Mouse (Mus musculus): ENCODE data around the gene Cd6. TPM values are rescaled to one million over a fixed set of nuclear protein-coding genes. Genes with fewer than 3 reads are reported as not detected.

Gene Cd6
- total RNA-seq, 2 experiments from 2014 or later: 0.16 to 0.36 TPM

DNA sequence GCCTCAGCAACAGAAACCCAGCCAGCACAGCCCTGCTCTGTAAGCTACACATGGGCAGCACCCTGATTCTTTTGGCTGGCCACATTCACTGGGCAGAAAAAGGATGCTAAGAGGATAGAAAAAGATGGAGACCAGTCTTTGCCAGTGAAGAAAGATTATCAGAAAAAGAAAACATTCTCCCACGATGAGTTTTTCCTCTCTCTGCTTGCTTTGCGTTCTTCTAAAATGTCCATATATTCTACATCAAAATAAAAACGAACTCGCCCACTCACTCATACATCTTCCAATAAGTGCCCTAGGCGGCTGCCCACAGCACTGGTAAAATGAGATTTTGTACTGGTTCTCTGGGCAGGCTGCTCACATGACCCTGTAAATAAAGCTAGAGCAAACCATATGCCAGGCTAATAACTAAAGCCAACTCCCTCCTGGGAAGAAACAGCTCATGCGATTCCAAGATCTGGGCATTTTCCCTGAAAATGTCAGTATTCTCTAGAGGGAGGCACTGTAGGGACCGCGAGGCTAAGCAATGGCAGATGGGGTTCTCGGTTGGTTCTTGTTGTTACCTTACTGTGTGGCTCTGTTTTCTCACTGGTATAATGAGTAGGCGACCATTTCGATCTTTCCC lies 24.1 kb downstream of the Cd6 start:
- intact Hi-C loops (cut with DNase I): no loop called here
- DNase-seq (ENCODE audit: low spot score): no peak

DNA sequence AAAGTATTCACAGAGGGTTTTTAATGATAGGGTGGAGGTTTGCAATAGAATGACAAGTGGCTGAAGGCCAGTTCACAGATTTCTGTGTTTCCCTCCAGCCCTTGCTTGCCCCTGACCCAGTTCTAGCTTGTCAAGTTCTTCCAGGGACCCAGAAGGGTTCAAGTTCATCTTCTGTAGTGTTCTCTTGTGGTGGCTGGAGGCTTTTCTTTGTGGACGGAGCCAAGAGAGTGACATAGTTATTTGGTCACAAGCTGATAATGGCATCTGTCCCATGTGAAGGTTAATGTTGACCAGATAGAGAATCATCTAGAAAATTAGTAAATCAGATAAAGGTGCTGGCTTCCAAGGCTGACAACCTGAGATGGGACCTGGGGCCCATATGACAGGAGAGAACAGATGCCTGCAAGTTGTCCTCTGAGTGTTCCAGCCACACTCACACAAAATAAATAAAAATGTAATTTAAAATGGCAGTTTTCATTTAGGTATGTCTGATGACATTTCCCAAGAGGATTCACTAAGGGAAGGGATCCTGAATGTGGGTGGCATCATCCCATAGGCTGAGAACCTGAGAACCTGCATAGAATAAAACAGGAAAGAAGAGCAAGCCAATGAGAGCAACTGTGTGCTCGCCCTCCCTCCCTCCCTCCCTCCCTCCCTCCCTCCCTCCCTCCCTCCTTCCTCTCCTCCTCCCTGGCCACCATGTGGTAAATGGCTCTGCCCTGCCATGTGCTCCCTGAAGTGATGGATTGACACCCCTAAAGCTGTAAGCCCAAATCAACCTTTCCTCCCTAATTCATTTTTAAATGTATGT lies 24.8 kb downstream of the Cd6 start:
- intact Hi-C loops (cut with DNase I): no loop called here
- no peak for DNase-seq (ENCODE audit: low spot score)

DNA sequence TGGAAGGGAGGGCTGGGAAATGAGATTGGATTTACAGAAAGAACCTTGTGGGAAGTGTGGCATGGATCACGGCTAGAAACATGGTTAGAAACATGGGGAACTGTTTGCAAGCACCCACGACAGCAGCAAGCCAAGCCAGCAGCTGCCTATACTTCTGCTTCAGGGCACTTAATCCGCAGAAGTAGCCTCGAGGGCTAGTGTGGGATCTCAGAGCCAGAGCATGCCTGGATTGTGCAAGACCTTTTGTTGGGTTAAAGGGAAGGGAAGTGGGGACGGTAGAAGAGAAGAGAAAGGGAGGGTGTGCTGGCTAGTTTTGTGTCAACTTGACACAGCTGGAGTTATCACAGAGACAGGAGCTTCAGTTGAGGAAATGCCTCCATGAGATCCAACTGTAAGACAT lies 26.1 kb downstream of the Cd6 start:
- no peak for DNase-seq (ENCODE audit: low spot score)
- intact Hi-C loops (cut with DNase I): no loop called here

DNA sequence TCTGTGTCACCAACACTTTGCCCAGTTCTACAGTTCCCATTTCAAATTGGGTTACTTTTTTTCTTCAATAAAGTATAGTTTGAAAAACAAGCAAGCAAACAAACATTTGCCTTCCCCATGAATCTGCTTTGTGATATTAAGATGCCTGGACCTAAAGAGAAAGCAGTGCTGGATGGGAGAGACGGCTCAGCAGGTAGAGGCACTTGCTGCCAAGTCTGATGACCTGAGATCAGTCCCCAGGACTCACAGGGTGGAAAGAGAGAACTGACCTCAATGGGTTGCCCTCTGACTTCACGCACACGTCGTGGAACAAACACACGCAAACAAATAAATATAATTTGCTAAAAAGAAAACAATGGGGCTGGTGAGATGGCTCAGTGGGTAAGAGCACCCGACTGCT lies 28.0 kb downstream of the Cd6 start:
- intact Hi-C loops (cut with DNase I): no loop called here
- DNase-seq (ENCODE audit: low spot score): no peak

DNA sequence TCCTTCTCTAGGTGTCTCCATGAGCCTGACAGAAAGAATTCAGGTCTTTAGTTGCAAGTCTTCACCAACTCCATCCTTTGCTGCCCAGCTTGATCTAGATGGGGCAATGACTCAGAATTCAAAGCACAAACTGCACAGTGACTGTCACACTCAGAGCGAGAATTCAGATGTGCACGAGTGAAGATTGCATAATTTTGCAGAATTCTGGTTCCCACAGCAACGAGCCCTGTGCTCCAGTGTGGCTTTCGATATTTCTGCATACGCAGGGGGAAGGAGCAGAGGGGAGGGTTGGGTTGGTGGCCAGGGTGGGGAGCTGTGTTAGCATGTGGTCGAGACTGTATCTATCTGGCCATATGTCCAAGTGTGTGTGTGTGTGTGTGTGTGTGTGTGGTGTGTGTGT lies 28.8 kb downstream of the Cd6 start:
- DNase-seq (ENCODE audit: low spot score): no peak
- intact Hi-C loops (cut with DNase I): no loop called here

DNA sequence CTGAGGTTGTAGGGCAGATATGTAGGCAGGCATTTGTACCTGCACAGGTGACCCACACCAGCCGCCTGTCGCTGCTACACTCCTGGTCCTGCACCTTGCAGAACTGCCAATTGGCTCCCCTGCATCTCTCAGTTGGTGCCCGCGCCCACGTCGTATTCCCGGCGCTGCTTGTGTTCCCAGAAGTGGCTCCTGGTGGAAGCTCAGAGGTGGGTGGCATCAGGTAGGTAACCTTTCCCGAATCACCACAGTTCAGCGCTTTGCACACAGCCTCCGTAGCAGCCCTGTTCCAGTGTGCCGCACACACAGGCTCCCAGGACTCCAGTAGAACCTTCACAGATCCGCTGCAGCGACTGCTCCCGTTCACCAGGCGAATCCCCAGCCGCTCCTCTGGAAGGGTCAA lies 30.7 kb downstream of the Cd6 start:
- intact Hi-C loops (cut with DNase I): no loop called here
- no peak for DNase-seq (ENCODE audit: low spot score)

DNA sequence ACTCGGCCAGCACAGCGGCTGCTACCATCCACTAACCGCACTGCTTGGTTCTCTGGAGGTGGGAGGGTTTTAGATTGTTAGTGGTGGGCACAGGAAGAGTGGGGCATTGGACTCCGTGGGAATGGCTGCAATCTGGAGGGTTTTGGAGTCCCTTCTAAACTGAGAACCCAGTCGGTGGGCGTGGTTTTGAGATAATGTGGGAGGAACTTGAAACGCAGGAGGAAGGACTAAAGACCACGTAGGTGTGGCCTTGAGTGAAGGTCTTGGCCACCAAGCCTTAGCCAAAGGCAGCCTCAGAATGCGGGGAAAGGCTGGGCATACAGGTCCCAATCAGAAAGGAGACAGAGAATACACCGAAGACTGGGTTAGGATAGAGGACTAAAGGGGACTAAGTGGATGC lies 31.3 kb downstream of the Cd6 start:
- no peak for DNase-seq (ENCODE audit: low spot score)
- intact Hi-C loops (cut with DNase I): no loop called here

DNA sequence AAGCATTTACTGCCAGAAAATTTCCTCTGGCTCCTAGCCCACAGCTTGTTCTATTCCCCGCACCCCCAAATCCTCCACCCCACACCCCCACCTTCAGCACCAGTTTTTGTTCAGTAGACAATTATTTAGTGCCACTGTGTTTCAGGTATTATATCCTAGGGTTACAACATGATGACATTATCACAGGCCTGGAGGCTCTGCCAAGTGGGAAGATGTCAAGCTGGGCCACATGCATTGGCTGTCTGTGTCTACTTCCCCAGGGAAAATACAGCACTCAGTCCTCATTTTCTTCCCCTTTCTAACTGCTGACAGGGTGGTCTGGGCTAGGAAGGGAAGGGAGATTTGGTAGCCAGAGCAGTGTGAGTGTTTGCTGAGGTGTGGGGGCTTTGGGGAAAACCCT lies 34.9 kb downstream of the Cd6 start:
- intact Hi-C loops (cut with DNase I): no loop called here
- no peak for DNase-seq (ENCODE audit: low spot score)

DNA sequence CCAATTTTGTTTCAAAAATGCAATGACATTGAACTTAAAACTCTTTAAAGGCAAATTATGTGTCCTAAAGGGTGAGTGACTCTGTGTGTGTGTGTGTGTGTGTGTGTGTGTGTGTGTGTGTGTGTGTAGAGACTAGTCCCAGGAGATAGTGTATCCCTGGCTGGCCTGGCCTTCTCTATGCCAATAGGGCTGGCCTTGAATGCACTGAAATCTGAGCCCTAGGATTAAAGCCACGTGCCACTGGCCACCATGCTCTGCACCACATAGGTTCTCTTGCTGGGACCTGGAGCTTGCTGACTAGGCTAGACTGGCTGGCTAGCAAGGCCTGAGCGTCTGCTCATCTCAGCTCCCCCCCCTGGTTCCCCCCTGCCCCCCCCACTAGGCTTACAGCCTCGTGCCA lies 36.8 kb downstream of the Cd6 start:
- DNase-seq (ENCODE audit: low spot score): no peak
- intact Hi-C loops (cut with DNase I): no loop called here

DNA sequence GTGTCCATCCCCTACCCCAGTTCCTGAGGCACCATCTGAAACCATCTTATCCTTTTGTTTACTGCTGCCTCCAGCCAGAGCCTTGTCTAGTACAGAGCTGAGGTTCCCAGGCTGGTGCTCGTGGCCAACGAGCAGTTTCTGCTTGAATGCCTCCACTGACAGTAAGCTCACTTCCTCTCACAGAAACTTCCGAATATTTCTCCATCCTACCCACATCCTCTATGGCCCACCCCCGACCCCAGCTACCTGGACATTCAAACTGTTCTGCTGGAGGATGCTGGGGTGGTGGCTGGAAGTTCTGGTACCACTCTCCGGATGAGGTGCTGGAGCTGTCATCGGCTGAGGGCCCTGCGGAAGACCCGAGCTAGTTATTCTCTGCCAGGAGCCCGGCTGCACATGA lies 39.5 kb downstream of the Cd6 start:
- no peak for DNase-seq (ENCODE audit: low spot score)
- intact Hi-C loops (cut with DNase I): no loop called here

DNA sequence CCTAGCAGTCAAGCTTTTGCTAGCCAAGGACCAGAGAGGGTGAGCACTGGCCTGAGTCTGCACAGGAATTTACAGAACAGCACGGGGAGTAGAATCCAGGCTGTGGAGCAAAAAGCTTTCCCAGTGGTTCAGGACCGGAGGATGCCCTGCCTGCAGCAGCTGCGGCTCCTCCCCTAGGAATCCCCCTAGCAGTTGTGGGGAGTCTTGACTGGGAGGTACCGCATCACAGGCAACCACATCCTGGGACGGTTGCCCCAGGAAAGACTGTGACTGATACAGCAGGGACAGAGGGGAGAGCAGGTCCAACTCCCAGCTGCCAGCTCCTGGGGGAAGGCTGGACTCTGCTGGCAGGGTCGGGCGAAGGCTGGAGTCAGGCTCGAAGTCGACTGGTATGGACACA lies 41.6 kb downstream of the Cd6 start:
- intact Hi-C loops (cut with DNase I): no loop called here

DNA sequence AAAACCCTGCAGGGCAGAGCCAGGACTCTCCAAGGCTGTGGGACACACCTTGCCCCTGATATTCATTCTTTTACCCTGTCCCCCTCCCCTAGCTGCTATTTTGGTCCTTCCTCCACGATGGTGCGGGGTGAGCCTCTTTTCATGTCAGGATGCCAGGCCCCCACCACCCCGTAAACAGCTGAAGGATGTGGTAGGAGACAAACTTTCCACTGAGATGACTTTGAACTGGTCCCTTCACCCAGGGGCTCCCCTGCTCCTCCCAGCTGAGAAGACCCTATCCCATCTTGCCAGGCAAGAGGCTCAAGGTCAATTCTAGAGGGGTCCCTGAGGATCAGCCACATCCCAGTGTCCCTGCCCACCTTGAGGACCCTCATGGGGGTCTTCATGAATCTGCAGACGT lies 42.5 kb downstream of the Cd6 start:
- no peak for DNase-seq (ENCODE audit: low spot score)
- intact Hi-C loops (cut with DNase I): no loop called here

More for the DNA sequence above, 41.6 kb downstream of the Cd6 start:
- DNase-seq (ENCODE audit: low spot score): no peak

DNA sequence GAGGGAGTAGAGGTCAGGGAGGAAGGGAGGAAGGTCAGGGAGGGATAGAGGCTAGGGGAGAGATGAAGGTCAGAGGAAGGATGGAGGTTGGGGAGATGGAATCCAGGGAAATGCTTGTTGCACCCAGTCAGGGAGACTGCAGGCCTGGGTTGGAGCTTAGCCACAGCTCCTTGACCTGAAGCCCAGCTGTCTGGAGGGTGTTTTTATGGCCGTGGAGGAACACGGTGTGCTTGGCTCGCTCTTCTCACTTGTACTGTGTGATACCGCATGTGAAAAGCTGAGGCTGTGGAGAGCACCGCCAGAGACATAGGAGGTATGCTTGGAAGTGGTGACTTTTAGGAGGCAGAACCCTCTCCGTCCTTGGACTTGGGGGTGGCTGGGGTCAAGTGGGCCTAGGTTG lies 43.1 kb downstream of the Cd6 start:
- intact Hi-C loops (cut with DNase I): no loop called here
- DNase-seq (ENCODE audit: low spot score): no peak

DNA sequence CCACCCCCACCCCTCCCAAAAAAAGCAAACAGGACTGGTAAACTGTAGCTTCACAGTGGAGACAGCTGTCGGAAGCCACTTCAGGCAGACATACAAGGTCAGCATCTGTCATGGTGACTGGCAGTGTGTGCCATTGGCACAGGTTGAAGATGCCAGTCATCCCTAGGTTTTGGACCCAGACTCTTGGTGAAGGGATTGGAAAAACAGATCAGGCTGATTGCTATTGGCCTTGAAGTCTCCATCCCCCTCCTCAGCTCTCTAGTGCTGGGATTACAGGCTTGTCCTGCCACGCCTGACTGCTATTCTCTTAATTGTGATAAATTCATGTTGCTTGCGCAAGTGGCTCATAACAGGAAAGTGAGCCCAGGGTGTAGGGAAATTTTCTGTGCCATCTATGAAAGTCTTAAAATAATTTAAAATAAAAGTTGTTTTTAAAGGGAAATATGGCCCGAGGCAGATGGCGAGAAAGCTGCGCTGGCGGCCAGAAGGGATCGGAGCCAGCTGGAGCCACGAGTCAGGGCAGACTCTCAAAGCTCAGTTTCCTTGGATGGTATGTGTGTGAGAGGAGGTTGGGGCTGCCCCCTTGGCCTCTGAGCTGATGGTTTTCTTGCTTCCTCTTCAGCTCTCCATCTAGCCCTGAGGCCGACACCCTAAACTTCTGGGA lies 44.9 kb downstream of the Cd6 start:
- intact Hi-C loops (cut with DNase I): no loop called here
- DNase-seq (ENCODE audit: low spot score): no peak

DNA sequence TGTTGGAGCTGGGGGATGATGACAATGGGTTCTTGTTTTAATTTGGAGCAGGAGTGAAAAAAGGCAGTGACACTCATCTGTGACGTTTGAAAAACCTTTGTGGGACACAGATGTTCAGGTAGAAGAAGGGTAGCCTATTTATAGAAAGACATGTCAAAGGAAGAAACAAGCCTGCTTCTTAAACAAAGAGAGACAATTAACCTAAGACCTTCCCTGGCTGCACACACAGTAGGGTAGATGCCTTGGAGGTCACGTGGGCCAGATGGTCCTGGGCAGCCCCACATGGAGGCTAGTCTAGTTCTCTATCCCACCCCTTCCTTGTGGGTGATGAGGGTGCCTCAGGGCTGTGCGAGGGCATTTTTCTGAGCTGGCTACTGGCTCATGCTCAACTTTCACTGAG lies 45.8 kb downstream of the Cd6 start:
- DNase-seq (ENCODE audit: low spot score): no peak
- intact Hi-C loops (cut with DNase I): no loop called here

DNA sequence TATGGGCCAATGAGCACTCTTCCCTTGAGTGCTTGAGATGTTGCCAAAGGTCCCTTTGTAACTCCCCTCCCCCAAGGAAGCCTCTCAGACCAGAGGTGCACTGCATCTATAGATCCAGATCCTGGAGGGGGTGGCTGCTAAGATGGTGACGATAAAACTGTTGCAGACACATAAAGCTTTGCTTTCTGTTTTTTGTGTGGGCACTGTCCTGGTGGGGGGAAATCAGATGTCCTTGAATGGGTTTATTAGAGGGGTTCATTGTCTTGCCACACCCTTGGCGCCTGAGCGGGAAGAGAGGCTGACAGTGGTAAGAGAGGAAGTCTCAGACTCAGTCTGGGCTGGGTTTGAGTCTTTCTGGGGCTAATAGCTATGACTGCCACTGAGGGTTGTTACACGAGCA lies 46.7 kb downstream of the Cd6 start:
- intact Hi-C loops (cut with DNase I): no loop called here
- no peak for DNase-seq (ENCODE audit: low spot score)

DNA sequence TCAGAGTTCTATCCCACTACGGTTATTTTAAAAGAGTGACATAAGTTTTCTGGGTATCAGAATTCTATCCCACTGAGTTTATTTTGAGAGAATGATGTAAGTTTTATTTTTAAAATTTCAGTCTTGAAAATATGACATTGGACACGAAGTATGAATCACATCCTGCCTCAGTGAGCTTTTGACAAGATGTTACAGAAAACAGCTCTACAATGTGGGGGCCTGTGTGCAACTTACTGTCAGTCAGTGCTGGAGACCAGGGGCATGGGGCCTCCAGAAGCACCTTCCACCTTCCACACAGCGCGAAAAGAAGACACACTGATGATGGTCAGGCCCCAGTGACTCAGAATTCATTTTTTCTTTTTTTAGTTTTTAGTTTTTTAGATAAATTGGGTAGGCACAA lies 48.2 kb downstream of the Cd6 start:
- no peak for DNase-seq (ENCODE audit: low spot score)
- intact Hi-C loops (cut with DNase I): no loop called here

DNA sequence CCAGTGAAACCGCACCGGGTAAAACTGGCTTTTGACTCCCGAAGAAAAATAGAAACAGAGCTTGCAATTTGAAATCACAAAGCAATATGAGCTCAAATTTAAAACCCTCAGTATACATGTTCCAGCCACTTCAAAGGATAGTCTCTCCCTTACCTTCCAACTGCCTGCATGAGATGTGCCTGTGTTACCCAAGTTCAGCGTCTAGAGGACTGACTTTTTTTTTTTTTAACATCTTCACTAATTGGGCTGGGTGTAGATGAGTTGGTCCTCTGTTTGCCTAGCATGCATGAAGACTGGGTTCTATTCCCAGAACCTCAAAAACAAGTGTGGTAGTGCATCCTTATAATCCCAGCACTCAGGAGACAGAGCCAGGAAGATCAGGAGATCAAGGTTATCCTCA lies 53.0 kb downstream of the Cd6 start:
- intact Hi-C loops (cut with DNase I): no loop called here
- no peak for DNase-seq (ENCODE audit: low spot score)

DNA sequence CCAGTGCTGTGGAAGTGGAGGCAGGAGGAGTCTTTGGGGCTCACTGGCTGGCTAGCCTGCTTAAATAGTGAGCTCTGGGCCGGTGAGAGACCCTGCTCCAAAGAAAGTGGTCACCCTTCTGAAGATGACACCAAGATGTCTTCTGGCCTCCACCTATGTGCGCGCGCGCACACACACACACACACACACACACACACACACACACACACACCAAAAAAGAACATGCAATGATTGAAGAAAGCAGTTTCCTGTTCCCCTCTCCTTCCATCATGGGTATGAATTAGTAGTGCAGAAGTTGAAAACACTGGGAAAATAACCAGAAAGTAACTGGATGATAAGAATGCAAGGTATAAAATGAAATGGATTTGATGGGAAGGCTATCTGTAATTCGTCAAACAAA lies 55.7 kb downstream of the Cd6 start:
- no peak for DNase-seq (ENCODE audit: low spot score)
- intact Hi-C loops (cut with DNase I): no loop called here

DNA sequence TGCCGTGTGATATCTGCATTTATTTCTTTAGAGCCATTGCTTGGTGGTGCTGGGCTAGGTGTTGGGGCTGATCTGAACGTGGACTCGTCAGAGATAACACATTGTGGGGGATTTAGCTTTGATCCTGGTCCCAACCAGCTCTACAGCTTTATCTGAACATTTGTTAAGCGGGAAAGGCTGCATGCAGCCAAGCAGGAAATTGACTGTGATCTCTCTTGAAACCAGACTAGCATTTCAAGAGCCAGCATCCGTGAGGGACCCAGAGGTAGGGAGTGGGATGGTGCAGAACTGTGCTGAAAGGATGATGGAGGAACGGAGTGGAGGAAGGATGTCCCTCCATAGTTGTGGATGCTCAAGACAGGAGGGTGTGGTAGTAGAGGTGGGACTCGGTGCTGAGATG lies 56.5 kb downstream of the Cd6 start:
- DNase-seq (ENCODE audit: low spot score): no peak
- intact Hi-C loops (cut with DNase I): no loop called here

DNA sequence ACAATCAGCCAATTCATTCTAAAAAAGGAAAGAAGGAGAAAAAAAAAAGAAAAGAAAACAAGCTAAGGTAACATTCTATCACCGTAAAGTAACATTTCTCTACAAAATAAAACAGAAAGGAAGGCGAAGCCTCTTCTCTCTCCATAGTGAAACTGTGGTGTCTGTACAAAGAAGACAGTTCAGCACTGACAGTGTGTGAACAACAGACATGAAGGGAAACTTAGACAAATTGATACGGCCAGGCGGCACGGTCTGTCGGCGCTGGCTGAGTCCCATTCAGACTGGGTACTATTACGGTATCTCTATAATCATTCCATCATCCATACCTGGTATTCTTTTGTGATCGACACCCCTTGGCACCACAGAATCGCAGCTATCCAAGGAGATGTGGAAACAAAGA lies 57.0 kb downstream of the Cd6 start:
- DNase-seq (ENCODE audit: low spot score): no peak
- intact Hi-C loops (cut with DNase I): no loop called here

DNA sequence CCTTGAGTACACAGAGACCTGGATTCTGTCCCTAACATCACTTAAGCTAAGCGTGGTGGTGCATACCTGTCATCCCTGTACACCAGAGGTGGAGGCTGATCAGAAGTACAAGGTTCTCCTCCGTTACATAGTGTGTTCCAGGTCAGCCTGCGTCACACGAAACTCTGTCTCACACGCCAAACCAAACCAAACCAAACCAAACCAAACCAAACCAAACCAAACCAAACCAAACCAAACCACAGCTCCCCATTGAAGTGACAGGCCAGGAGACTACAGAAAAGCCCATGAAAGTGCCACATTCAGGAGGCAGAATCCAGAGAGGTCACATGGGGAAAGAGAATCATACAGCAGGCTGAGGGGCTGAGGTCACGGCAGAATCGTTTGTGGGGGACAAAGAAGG lies 57.9 kb downstream of the Cd6 start:
- intact Hi-C loops (cut with DNase I): no loop called here
- no peak for DNase-seq (ENCODE audit: low spot score)

All from heart, postnatal 25 days (tissue).